Mouse (Mus musculus) forebrain, embryonic 11.5 days (tissue): ENCODE measurements at regions not wholly inside any gene's neighbourhood (a gene's known extent, or its start where the extent isn't known, plus 50 kb on each side); places are given as distances from the start of the nearest gene placed in this dataset.

ENCODE experiments used
- ATAC-seq: fragments of 200-750 bp; cut with Nextera tagmentation; replicated peaks from 2 replicates; pipeline ENCODE4 v1.8.0; 2017; ENCODE audit warnings: moderate TSS enrichment; ENCODE audit not compliant: low FRiP score
- DNase-seq: peaks from one replicate; pipeline ENCODE4 v3.0.0-alpha.2; 2017; ENCODE audit warnings: low spot score
- H3K27ac ChIP-seq: fragments of 300-500 bp; sonication (generic); 2 replicates; pipeline ENCODE4 v1.5.1; 2014; ENCODE audit warnings: low read depth, low read length
- H3K27me3 ChIP-seq: fragments of 300-500 bp; sonication (generic); 2 replicates; pipeline ENCODE4 v1.6.1; 2014; ENCODE audit warnings: mild to moderate bottlenecking, low read length, mixed read lengths; ENCODE audit not compliant: control insufficient read depth, insufficient read depth
- H3K36me3 ChIP-seq: fragments of 300-500 bp; sonication (generic); 2 replicates; pipeline ENCODE4 v1.6.1; 2014; ENCODE audit warnings: mild to moderate bottlenecking, low read length, moderate library complexity, mixed read lengths; ENCODE audit not compliant: control insufficient read depth, insufficient read depth
- H3K4me1 ChIP-seq: fragments of 300-500 bp; sonication (generic); replicated peaks from 2 replicates; pipeline ENCODE4 v1.6.1; 2014; ENCODE audit warnings: low read length, mixed read lengths; ENCODE audit not compliant: control insufficient read depth, insufficient read depth
- H3K4me2 ChIP-seq: fragments of 300-500 bp; sonication (generic); 2 replicates; pipeline ENCODE4 v1.6.1; 2014; ENCODE audit warnings: low read depth, mild to moderate bottlenecking, low read length, moderate library complexity, mixed read lengths; ENCODE audit not compliant: severe bottlenecking
- H3K4me3 ChIP-seq: fragments of 300-500 bp; sonication (generic); 2 replicates; pipeline ENCODE4 v1.5.1; 2014; ENCODE audit warnings: low read depth, low read length
- H3K9ac ChIP-seq: fragments of 300-500 bp; sonication (generic); 2 replicates; pipeline ENCODE4 v1.6.1; 2014; ENCODE audit warnings: low read length
- H3K9me3 ChIP-seq: fragments of 300-500 bp; sonication (generic); 2 replicates; pipeline ENCODE4 v1.6.1; 2016; ENCODE audit warnings: low read length, mixed read lengths; ENCODE audit not compliant: control insufficient read depth
- WGBS: fragments of 180-500 bp; shearing (Covaris S2); extraction: QIAGEN DNeasy Blood & Tissue Kit; methylation state at CpG from one replicate; pipeline ENCODE4 v1.1.7; 2014; 5-methylcytosine and 5-hydroxymethylcytosine counted together

- Histone ChIP-seq H3K27me3 (no peaks in the 10 kb centered on the region), H3K4me1 (no peaks in the 10 kb centered on the region), H3K27ac (no peak overlapping the region), H3K9me3 (no peaks in the 10 kb centered on the region), H3K4me2 (no peak overlapping the region), H3K4me3 (no peak overlapping the region), H3K36me3 (no peaks in the 10 kb centered on the region), H3K9ac (no peak overlapping the region)
- ATAC-seq (no peak), DNase-seq (no peak)
- WGBS: 83% methylated on average over 3 of the region's 3 CpGs
Measured at GRCm38 (mm10) chr8:64542501-64542900, 150.4 kb downstream of the Cpe start.

- no peak for ATAC-seq
- WGBS: 93% methylated on average over 4 of the region's 4 CpGs
- DNase-seq: no peak
Measured at GRCm38 (mm10) chr8:64539846-64540472, 152.9 kb downstream of the Cpe start.

GRCm38 (mm10) chr8:64531780-64532179, 161.1 kb downstream of the Cpe start:
- Histone ChIP-seq H3K9ac (no peak overlapping the region), H3K4me2 (no peak overlapping the region), H3K36me3 (no peaks in the 10 kb centered on the region), H3K27me3 (no peaks in the 10 kb centered on the region), H3K4me3 (no peak overlapping the region), H3K9me3 (no peaks in the 10 kb centered on the region), H3K27ac (no peak overlapping the region), H3K4me1 (no peaks in the 10 kb centered on the region)
- 98% methylated on average over 2 of the region's 2 CpGs for WGBS
- DNase-seq (no peak), ATAC-seq (no peak)

More at GRCm38 (mm10) chr8:64539846-64540472, 152.9 kb downstream of the Cpe start:
- no peaks in the 10 kb centered on the region for H3K4me1 ChIP-seq
- H3K27me3 ChIP-seq: no peaks in the 10 kb centered on the region
- no peak overlapping the region for H3K4me2 ChIP-seq
- no peak overlapping the region for H3K4me3 ChIP-seq
- no peak overlapping the region for H3K27ac ChIP-seq
- no peaks in the 10 kb centered on the region for H3K9me3 ChIP-seq
- H3K36me3 ChIP-seq: no peaks in the 10 kb centered on the region
- no peak overlapping the region for H3K9ac ChIP-seq

GRCm38 (mm10) chr8:64522441-64523102, 170.3 kb downstream of the Cpe start:
- no peaks in the 10 kb centered on the region for H3K9me3 ChIP-seq
- ATAC-seq (no peak), DNase-seq (no peak)
- H3K27me3 ChIP-seq: no peaks in the 10 kb centered on the region
- no peak overlapping the region for H3K9ac ChIP-seq
- 93% methylated on average over 8 of the region's 8 CpGs for WGBS
- no peak overlapping the region for H3K4me2 ChIP-seq
- no peak overlapping the region for H3K27ac ChIP-seq
- H3K36me3 ChIP-seq: no peaks in the 10 kb centered on the region
- no peaks in the 10 kb centered on the region for H3K4me1 ChIP-seq
- no peak overlapping the region for H3K4me3 ChIP-seq

- Histone ChIP-seq H3K27ac (no peak overlapping the region), H3K4me3 (no peak overlapping the region), H3K9ac (no peak overlapping the region), H3K27me3 (no peaks in the 10 kb centered on the region), H3K4me1 (no peaks in the 10 kb centered on the region), H3K4me2 (no peak overlapping the region), H3K9me3 (no peaks in the 10 kb centered on the region), H3K36me3 (no peaks in the 10 kb centered on the region)
- ATAC-seq (no peak), DNase-seq (no peak)
- 77% methylated on average over 1 of the region's 1 CpGs for WGBS
Measured at GRCm38 (mm10) chr8:64519650-64520049, 173.2 kb downstream of the Cpe start.

GRCm38 (mm10) chr8:64515923-64516322, 176.9 kb downstream of the Cpe start:
- no peak overlapping the region for H3K4me3 ChIP-seq
- H3K36me3 ChIP-seq: no peaks in the 10 kb centered on the region
- H3K4me1 ChIP-seq: no peaks in the 10 kb centered on the region
- peaks cover 3% of the 10 kb centered on the region; the same call in 1 of the 2 replicates for H3K9me3 ChIP-seq
- H3K9ac ChIP-seq: no peak overlapping the region
- no peak overlapping the region for H3K4me2 ChIP-seq
- no peak overlapping the region for H3K27ac ChIP-seq
- DNase-seq: no peak
- 86% methylated on average over 5 of the region's 5 CpGs for WGBS
- ATAC-seq: no peak
- no peaks in the 10 kb centered on the region for H3K27me3 ChIP-seq

- WGBS: 41% methylated on average over 6 of the region's 6 CpGs
- Histone ChIP-seq H3K4me1 (peaks cover 8% of the 10 kb centered on the region; the same call in 1 of the 2 replicates), H3K9me3 (no peaks in the 10 kb centered on the region), H3K4me2 (no peak overlapping the region), H3K4me3 (no peak overlapping the region), H3K27me3 (no peaks in the 10 kb centered on the region), H3K36me3 (no peaks in the 10 kb centered on the region), H3K27ac (no peak overlapping the region), H3K9ac (no peak overlapping the region)
- DNase-seq (peak; percentile 54), ATAC-seq (peak; percentile 61)
Measured at GRCm38 (mm10) chr8:64497281-64498060, 195.4 kb downstream of the Cpe start.

- H3K4me2 ChIP-seq: peak overlapping the region; percentile 32
Measured at GRCm38 (mm10) chr8:64496333-64497213, 196.3 kb downstream of the Cpe start.

More at GRCm38 (mm10) chr8:64496333-64497213, 196.3 kb downstream of the Cpe start:
- 37% methylated on average over 14 of the region's 14 CpGs for WGBS
- ATAC-seq (peak; percentile 67), DNase-seq (no peak)
- Histone ChIP-seq H3K36me3 (no peaks in the 10 kb centered on the region), H3K9me3 (no peaks in the 10 kb centered on the region), H3K9ac (no peak overlapping the region; the same call in 1 of the 2 replicates), H3K27ac (peak overlapping the region; percentile 25), H3K27me3 (no peaks in the 10 kb centered on the region), H3K4me3 (no peak overlapping the region), H3K4me1 (peaks cover 8% of the 10 kb centered on the region; the same call in 1 of the 2 replicates)
